Mouse (Mus musculus) lung, embryonic 16.5 days (tissue): ENCODE measurements at regions not wholly inside any gene's neighbourhood (a gene's known extent, or its start where the extent isn't known, plus 50 kb on each side); places are given as distances from the start of the nearest gene placed in this dataset.
A peak's percentile ranks its signal among the peaks of the same experiment; 100 is the strongest.

Experiments
- ATAC-seq: fragments of 200-750 bp; cut with Nextera tagmentation; 2 replicates; pipeline ENCODE4 v1.8.0; 2017; ENCODE audit warnings: low read depth, mild to moderate bottlenecking, moderate library complexity
- H3K27ac ChIP-seq: fragments of 300-500 bp; sonication (generic); 2 replicates; pipeline ENCODE4 v1.5.1; 2014; ENCODE audit warnings: mild to moderate bottlenecking, control low read depth, low read length
- H3K27me3 ChIP-seq: fragments of 300-500 bp; sonication (generic); 2 replicates; pipeline ENCODE4 v1.6.1; 2014; ENCODE audit warnings: low read depth, low read length, mixed read lengths; ENCODE audit not compliant: control insufficient read depth, insufficient read depth
- H3K36me3 ChIP-seq: fragments of 300-500 bp; sonication (generic); 2 replicates; pipeline ENCODE4 v1.6.1; 2014; ENCODE audit warnings: low read length; ENCODE audit not compliant: control insufficient read depth, insufficient read depth
- H3K4me1 ChIP-seq: fragments of 300-500 bp; sonication (generic); replicated peaks from 2 replicates; pipeline ENCODE4 v1.6.1; 2014; ENCODE audit warnings: low read length, mixed read lengths; ENCODE audit not compliant: control insufficient read depth, insufficient read depth
- H3K4me2 ChIP-seq: fragments of 300-500 bp; sonication (generic); 2 replicates; pipeline ENCODE4 v1.6.1; 2014; ENCODE audit warnings: low read depth, low read length, control low read depth
- H3K4me3 ChIP-seq: fragments of 300-500 bp; sonication (generic); 2 replicates; pipeline ENCODE4 v1.5.1; 2014; ENCODE audit warnings: mild to moderate bottlenecking, low read length, control low read depth
- H3K9ac ChIP-seq: fragments of 300-500 bp; sonication (generic); 2 replicates; pipeline ENCODE4 v1.6.1; 2014; ENCODE audit warnings: low read length, control low read depth
- H3K9me3 ChIP-seq: fragments of 300-500 bp; sonication (generic); 2 replicates; pipeline ENCODE4 v1.6.1; 2016; ENCODE audit warnings: low read length; ENCODE audit not compliant: control insufficient read depth
- WGBS: fragments of 180-500 bp; shearing (Covaris S2); extraction: QIAGEN DNeasy Blood & Tissue Kit; methylation state at CpG from one replicate; pipeline ENCODE4 v1.1.7; 2014; 5-methylcytosine and 5-hydroxymethylcytosine counted together

DNA sequence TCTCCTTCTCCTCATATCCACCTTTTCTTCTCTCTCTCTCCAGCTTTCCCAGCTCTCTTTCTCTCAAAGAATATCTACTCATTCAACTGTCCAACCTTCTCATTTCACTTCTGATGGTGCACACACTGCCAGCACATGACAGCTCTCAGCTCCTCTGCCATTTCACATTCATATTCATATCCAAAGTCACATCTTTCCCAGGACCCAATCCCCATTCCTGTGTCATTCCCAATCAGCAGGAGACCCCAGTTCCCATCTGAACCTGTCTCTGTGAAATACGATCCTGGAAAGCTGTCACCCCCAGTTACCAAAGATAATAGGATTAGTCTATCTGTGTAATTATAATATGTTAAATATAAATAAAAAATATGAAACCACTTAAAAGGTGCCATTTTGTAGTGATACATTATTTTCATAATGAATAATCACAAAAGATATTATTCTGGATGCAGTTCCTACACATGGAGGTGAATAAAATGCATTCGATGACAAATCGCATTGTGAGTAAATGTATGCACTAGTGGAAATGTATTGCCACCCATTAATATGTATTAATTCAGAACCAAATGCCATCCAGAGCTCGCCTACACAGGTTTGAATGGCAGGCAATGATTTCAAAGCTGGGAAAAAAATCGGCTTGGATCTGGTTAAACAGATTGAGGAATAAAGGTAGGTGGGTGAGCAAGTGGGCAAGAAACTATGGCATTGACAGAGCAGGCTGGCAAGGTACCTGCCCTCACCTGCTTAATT, 855.0 kb downstream of the Ntrk3 start:
- Histone ChIP-seq H3K4me2 (no peak overlapping the region), H3K4me3 (no peak overlapping the region), H3K27me3 (no peaks in the 10 kb centered on the region), H3K9ac (no peak overlapping the region), H3K4me1 (no peaks in the 10 kb centered on the region), H3K36me3 (no peaks in the 10 kb centered on the region), H3K27ac (no peak overlapping the region), H3K9me3 (no peaks in the 10 kb centered on the region)
- no peak for ATAC-seq
- WGBS, result 84% methylated on average over 5 of the region's 5 CpGs

DNA sequence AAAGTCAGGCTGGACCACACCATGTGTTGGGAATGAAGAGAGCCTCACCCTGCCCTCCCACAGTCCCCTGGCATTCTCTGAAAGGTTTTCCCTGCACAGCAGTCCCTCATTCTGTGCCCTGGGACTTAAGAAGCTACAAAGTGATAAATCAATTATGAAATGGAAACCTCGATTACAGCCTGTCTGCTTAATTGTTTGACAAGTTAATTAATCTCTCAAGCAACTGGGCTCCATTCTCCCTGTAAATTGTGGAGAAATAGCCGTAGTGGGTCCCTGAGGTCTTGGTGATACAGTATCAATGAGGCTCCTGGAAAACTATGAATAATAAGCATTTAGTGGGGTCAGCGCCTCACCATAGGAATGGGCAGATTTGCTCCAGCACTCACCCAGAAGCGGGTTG, 870.3 kb downstream of the Ntrk3 start:
- H3K27me3 ChIP-seq, result no peaks in the 10 kb centered on the region
- H3K4me3 ChIP-seq, result no peak overlapping the region
- H3K36me3 ChIP-seq, result no peaks in the 10 kb centered on the region
- H3K9ac ChIP-seq, result no peak overlapping the region
- H3K27ac ChIP-seq, result no peak overlapping the region
- no peak for ATAC-seq
- 49% methylated on average over 4 of the region's 4 CpGs for WGBS
- H3K4me2 ChIP-seq, result no peak overlapping the region
- no peaks in the 10 kb centered on the region for H3K9me3 ChIP-seq
- H3K4me1 ChIP-seq, result no peaks in the 10 kb centered on the region

DNA sequence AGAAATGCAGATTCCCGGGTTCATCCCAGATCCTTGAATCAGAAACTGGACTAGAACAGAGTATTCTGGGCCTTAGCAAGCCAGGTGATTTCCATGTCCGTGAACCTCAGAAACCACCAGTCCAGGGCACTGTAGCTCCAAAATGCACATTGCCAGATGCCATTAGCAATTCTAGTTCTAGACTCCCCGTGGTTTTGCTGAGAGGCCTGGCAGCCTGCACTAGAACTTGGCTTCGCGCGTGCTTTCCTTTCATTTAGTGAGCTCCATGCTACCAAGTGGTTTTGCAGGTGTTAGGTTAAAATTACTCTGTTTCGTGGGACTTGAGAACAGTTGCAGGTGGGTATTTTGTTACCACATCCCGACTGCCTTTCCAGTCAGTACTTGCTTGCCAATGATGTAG, 876.0 kb downstream of the Ntrk3 start:
- Histone ChIP-seq H3K27me3 (no peaks in the 10 kb centered on the region), H3K27ac (no peak overlapping the region), H3K36me3 (no peaks in the 10 kb centered on the region), H3K4me3 (no peak overlapping the region), H3K9me3 (no peaks in the 10 kb centered on the region), H3K4me2 (no peak overlapping the region), H3K4me1 (no peaks in the 10 kb centered on the region), H3K9ac (no peak overlapping the region)
- ATAC-seq, result no peak
- WGBS, result 80% methylated on average over 8 of the region's 8 CpGs

DNA sequence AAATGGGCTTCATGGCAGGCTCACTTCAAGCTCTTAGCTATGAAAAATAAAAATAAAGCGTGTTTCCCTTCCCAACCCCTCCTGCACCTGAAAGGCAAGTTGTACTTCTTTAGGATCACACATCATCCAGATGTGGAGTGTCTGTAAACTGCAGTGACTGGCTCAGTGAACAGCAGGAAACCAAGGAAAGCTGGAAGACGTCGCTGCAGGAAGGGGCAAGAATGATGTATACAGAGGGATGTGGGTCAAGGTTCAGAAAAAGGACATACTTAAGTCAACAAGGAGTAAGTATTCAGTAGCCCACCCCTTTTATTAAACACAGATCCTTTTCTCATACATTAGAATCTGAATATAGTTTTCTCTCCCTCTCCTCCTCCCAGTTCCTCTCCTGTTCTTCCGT, 879.4 kb downstream of the Ntrk3 start:
- H3K9me3 ChIP-seq, result no peaks in the 10 kb centered on the region
- H3K4me1 ChIP-seq, result no peaks in the 10 kb centered on the region
- no peak for ATAC-seq

DNA sequence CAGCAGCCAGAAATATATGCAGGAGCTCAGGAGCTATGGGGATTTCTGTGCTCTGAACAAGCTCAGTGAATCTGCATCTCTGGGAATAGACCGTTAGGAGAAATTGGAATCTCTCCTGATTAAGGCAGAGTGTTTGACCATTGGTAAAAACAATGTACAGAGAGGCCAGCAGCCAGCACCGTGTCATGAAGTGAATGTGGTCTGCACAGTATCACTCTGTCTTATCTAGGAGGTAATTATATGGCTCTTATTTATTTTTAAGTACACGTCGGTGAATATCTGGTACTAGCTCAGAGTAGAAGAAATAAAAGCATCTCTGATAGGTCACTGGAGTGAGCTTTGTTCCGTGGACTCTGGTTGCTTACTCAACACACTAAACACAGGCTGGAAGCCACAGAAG, 879.8 kb downstream of the Ntrk3 start:
- H3K4me1 ChIP-seq, result no peaks in the 10 kb centered on the region
- ATAC-seq, result no peak
- H3K27ac ChIP-seq, result no peak overlapping the region
- no peak overlapping the region for H3K4me2 ChIP-seq
- H3K27me3 ChIP-seq, result no peaks in the 10 kb centered on the region
- no peak overlapping the region for H3K4me3 ChIP-seq
- 40% methylated on average over 5 of the region's 5 CpGs for WGBS
- H3K9ac ChIP-seq, result no peak overlapping the region
- no peaks in the 10 kb centered on the region for H3K9me3 ChIP-seq
- H3K36me3 ChIP-seq, result no peaks in the 10 kb centered on the region

More for the DNA sequence above, 879.4 kb downstream of the Ntrk3 start:
- H3K27ac ChIP-seq, result no peak overlapping the region
- H3K9ac ChIP-seq, result no peak overlapping the region
- H3K4me3 ChIP-seq, result no peak overlapping the region
- WGBS, result 30% methylated on average over 4 of the region's 4 CpGs
- H3K27me3 ChIP-seq, result no peaks in the 10 kb centered on the region
- no peak overlapping the region for H3K4me2 ChIP-seq
- no peaks in the 10 kb centered on the region for H3K36me3 ChIP-seq

DNA sequence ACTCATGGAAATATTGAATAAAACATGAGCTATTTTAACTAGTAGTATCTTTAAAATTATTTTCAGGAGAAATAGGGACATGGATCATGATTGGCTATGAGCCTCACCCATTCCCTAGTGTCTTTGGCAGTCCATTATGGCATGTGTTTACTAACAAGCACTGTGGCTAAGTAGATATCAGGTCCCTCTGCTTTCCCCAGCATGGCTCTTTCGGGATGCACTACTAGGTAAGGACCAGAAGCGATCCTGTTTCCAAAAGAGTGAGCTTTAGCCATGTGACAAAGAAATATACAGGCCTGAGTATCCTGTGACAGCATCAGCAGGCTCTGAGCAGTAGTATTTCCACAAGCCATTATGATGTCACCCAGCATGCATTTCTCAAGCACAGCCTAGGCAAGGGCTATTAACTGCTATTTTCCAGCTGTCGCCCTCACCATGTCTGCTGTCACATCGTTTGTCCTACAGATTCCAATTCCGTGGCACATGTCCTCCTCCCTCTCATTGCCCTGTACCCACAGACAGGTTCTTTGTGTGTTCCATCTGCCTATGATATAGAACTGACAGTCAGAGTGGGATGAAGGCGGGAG, 882.1 kb downstream of the Ntrk3 start:
- no peaks in the 10 kb centered on the region for H3K4me1 ChIP-seq
- H3K9me3 ChIP-seq, result no peaks in the 10 kb centered on the region
- H3K36me3 ChIP-seq, result no peaks in the 10 kb centered on the region
- WGBS, result 49% methylated on average over 6 of the region's 6 CpGs
- no peak overlapping the region for H3K4me3 ChIP-seq
- H3K9ac ChIP-seq, result no peak overlapping the region
- H3K27ac ChIP-seq, result no peak overlapping the region
- H3K4me2 ChIP-seq, result no peak overlapping the region
- peak; percentile 85 for ATAC-seq
- no peaks in the 10 kb centered on the region for H3K27me3 ChIP-seq

DNA sequence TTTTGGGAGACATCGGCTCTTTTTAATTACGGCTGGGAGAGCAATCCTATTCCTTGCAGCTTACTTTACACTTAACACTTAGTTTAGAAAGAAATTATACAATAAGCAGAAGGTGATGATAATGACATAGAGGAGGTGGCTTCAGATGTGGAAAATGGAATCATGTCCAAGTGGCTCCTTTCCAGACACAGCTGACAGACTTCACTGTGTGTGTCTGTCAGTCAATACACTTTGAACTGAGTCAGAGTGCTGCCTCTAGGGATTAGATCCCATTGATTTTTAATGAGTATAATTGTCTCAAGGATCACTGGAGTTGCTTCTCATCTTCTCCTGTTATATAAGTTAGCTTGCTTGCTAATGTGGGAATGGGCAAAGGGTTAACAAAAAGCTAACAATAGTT, 882.7 kb downstream of the Ntrk3 start:
- ATAC-seq, result no peak
- Histone ChIP-seq H3K4me1 (no peaks in the 10 kb centered on the region), H3K36me3 (no peaks in the 10 kb centered on the region), H3K27me3 (no peaks in the 10 kb centered on the region), H3K9ac (no peak overlapping the region), H3K4me3 (no peak overlapping the region), H3K27ac (no peak overlapping the region), H3K9me3 (no peaks in the 10 kb centered on the region), H3K4me2 (no peak overlapping the region)
- WGBS, result 64% methylated on average over 2 of the region's 2 CpGs

DNA sequence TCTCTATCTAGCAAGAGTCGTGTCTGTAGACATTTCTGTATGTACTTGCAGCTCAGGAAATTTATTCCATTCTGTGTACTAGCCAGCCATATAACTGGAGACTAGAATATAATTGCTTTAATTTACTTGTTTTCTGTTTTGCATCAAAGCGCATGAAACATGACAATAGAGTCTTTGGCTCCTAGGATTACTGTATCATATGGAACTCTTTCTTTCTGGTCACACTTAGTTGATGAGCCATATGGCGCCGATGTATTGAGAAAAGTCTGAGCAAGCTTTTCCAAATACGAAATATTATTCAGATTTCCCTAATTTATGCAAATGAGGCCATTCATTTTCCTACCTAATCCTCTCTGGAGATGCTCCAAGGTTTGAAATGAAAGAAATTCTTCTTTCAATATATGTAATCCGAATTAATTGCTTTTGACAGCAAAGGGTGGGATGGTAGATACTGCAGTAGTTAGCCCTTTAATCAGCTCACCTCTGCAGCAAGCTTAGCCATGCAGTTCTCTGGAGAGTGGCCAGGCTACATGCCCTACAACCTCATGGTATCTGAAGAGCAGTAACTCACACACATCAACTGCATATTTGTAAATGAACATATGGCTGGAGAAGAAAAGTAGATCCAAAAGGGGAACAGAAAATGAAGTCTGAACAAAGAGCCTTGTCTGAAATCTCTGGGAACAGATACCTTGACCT, 913.4 kb downstream of the Ntrk3 start:
- no peaks in the 10 kb centered on the region for H3K27me3 ChIP-seq
- H3K4me1 ChIP-seq, result no peaks in the 10 kb centered on the region
- H3K27ac ChIP-seq, result no peak overlapping the region
- no peak overlapping the region for H3K4me2 ChIP-seq
- no peaks in the 10 kb centered on the region for H3K9me3 ChIP-seq
- no peak for ATAC-seq
- H3K36me3 ChIP-seq, result no peaks in the 10 kb centered on the region
- H3K4me3 ChIP-seq, result no peak overlapping the region
- no peak overlapping the region for H3K9ac ChIP-seq
- 80% methylated on average over 6 of the region's 6 CpGs for WGBS

DNA sequence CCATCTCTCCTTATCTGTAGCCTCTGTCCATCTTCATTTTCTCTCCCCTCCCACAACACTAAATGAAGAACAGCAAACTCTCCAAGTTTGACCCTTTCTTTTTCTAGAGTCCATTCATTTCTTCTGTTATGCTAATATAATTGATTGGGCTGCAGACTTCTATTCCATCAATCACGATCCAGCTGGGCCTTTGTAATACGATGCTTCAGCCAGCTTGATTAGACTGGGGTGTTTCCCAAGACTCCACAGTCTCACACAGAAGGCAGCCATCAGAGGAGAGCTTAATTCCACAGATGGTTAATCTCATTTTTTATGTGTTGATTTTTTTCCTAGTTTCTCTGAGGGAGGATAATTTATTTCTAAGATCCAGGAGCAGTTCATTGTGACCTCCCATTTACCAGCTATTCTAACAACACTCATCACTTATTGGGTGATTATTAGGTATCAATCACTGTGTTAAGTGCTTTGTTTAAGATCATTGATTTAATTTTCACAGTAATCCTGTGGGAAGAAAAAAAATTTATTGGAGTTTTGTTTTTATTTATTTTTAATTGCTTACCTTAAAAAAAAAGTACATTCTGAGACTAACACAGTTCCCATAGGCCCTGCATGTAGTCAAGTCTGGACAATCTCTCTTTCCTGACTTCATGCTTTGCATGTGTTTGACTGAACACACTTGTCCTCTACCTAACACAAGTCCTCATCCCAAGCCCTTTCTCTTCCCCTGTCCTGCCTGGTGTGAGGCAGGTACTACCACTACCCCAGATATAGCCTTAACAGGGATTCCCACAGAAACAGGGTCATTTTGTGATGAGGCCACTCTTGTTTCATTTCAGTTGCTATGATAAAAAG, 925.5 kb downstream of the Ntrk3 start:
- Histone ChIP-seq H3K9me3 (no peaks in the 10 kb centered on the region), H3K27me3 (no peaks in the 10 kb centered on the region), H3K4me2 (no peak overlapping the region), H3K36me3 (no peaks in the 10 kb centered on the region), H3K4me1 (no peaks in the 10 kb centered on the region), H3K27ac (no peak overlapping the region), H3K4me3 (no peak overlapping the region), H3K9ac (no peak overlapping the region)
- no peak for ATAC-seq
- 4% methylated on average over 2 of the region's 2 CpGs for WGBS
